Mouse (Mus musculus): ENCODE results near the gene Tcf20.

DNA sequence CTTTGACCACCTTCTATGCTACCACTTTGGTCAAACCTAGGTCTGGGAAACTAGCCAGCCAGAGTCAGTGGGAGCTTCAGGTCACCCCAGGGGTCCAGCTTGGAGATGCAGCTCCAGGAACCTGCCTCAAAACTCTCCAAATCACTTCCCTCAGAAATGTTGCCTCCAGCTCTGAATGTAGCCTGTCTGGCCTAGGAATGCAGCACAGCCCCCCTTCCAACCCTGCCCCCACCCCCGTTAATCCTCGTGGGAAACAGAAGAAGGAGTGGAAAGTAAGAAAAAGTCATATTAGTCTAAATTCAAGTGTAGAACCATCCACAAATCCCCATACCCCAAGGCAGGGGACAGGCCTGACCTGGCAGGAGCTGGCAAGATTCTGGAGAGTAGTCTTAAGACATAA is 79.2 kb downstream of the Tcf20 start:
- TF ChIP-seq CTCF (IDR thresholded peaks at IDR 0.05; ENCODE audit: low read depth) (no peak), EP300 (IDR thresholded peaks at IDR 0.05; ENCODE audit: low read depth) (no peak)

All from liver, embryonic 14.5 days (tissue).